Mouse (Mus musculus): ENCODE data around the gene Dab1. TPM values are rescaled to one million over a fixed set of nuclear protein-coding genes. Genes with fewer than 3 reads are reported as not detected.

Dab1 gene
- polyA plus RNA-seq, 1 experiment from 2014 or later: 20.6 TPM

GRCm38 (mm10) chr4:104384704-104385103 lies 765.5 kb downstream of the Dab1 start:
- ATAC-seq (ENCODE audit: low FRiP score, low TSS enrichment): no peak
- no peak overlapping the region for H3K4me3 ChIP-seq (ENCODE audit: low read length)

GRCm38 (mm10) chr4:104385272-104385671 lies 766.1 kb downstream of the Dab1 start:
- ATAC-seq (ENCODE audit: low FRiP score, low TSS enrichment): peak; percentile 54; the same call in 1 of the 2 replicates
- no peak overlapping the region for H3K27ac ChIP-seq (ENCODE audit: low read length)
- H3K27me3 ChIP-seq (ENCODE audit: insufficient read depth, low read length): no peaks in the 10 kb centered on the region
- no peaks in the 10 kb centered on the region for H3K9me3 ChIP-seq (ENCODE audit: low read length)
- H3K4me3 ChIP-seq (ENCODE audit: low read length): no peak overlapping the region
- no peak overlapping the region for H3K9ac ChIP-seq (replicated peaks; ENCODE audit: low read length)
- no peak overlapping the region for H3K4me2 ChIP-seq (replicated peaks; ENCODE audit: low read depth, low read length)
- H3K36me3 ChIP-seq (ENCODE audit: insufficient read depth, low read length): no peaks in the 10 kb centered on the region
- 38% methylated on average over 5 of the region's 5 CpGs for WGBS
- 0 out of 2 replicates have a peak, but pooled peaks cover 8% of the 10 kb centered on the region for H3K4me1 ChIP-seq (ENCODE audit: insufficient read depth, low read length)

More at GRCm38 (mm10) chr4:104384704-104385103, 765.5 kb downstream of the Dab1 start:
- WGBS: 36% methylated on average over 7 of the region's 7 CpGs
- Histone ChIP-seq H3K27ac (ENCODE audit: low read length) (peak overlapping the region; percentile 30; the same call in 1 of the 2 replicates), H3K4me2 (replicated peaks; ENCODE audit: low read depth, low read length) (no peak overlapping the region), H3K36me3 (ENCODE audit: insufficient read depth, low read length) (no peaks in the 10 kb centered on the region), H3K4me1 (ENCODE audit: insufficient read depth, low read length) (0 out of 2 replicates have a peak, but pooled peaks cover 8% of the 10 kb centered on the region), H3K9ac (replicated peaks; ENCODE audit: low read length) (no peak overlapping the region), H3K9me3 (ENCODE audit: low read length) (no peaks in the 10 kb centered on the region), H3K27me3 (ENCODE audit: insufficient read depth, low read length) (no peaks in the 10 kb centered on the region)

- H3K4me2 ChIP-seq (replicated peaks; ENCODE audit: low read depth, low read length): no peak overlapping the region
- no peaks in the 10 kb centered on the region for H3K4me1 ChIP-seq (ENCODE audit: insufficient read depth, low read length)
- no peak overlapping the region for H3K4me3 ChIP-seq (ENCODE audit: low read length)
- H3K27me3 ChIP-seq (ENCODE audit: insufficient read depth, low read length): no peaks in the 10 kb centered on the region
- 95% methylated on average over 3 of the region's 3 CpGs for WGBS
- no peak overlapping the region for H3K27ac ChIP-seq (ENCODE audit: low read length)
- H3K36me3 ChIP-seq (ENCODE audit: insufficient read depth, low read length): no peaks in the 10 kb centered on the region
- ATAC-seq (ENCODE audit: low FRiP score, low TSS enrichment): no peak
- H3K9ac ChIP-seq (replicated peaks; ENCODE audit: low read length): no peak overlapping the region
- no peaks in the 10 kb centered on the region for H3K9me3 ChIP-seq (ENCODE audit: low read length)
Measured at GRCm38 (mm10) chr4:104395515-104395914, 776.4 kb downstream of the Dab1 start.

- no peak overlapping the region for H3K4me2 ChIP-seq (replicated peaks; ENCODE audit: low read depth, low read length)
- no peak overlapping the region for H3K27ac ChIP-seq (ENCODE audit: low read length)
- ATAC-seq (ENCODE audit: low FRiP score, low TSS enrichment): no peak
- H3K9ac ChIP-seq (replicated peaks; ENCODE audit: low read length): no peak overlapping the region
- H3K36me3 ChIP-seq (ENCODE audit: insufficient read depth, low read length): no peaks in the 10 kb centered on the region
- no peaks in the 10 kb centered on the region for H3K27me3 ChIP-seq (ENCODE audit: insufficient read depth, low read length)
- H3K4me1 ChIP-seq (ENCODE audit: insufficient read depth, low read length): no peaks in the 10 kb centered on the region
- no peak overlapping the region for H3K4me3 ChIP-seq (ENCODE audit: low read length)
- 89% methylated on average over 5 of the region's 5 CpGs for WGBS
- no peaks in the 10 kb centered on the region for H3K9me3 ChIP-seq (ENCODE audit: low read length)
Measured at GRCm38 (mm10) chr4:104396095-104396494, 776.9 kb downstream of the Dab1 start.

- no peak for ATAC-seq (ENCODE audit: low FRiP score, low TSS enrichment)
- Histone ChIP-seq H3K36me3 (ENCODE audit: insufficient read depth, low read length) (no peaks in the 10 kb centered on the region), H3K9me3 (ENCODE audit: low read length) (no peaks in the 10 kb centered on the region), H3K27me3 (ENCODE audit: insufficient read depth, low read length) (no peaks in the 10 kb centered on the region), H3K27ac (ENCODE audit: low read length) (no peak overlapping the region), H3K4me3 (ENCODE audit: low read length) (no peak overlapping the region), H3K4me2 (replicated peaks; ENCODE audit: low read depth, low read length) (no peak overlapping the region), H3K4me1 (ENCODE audit: insufficient read depth, low read length) (no peaks in the 10 kb centered on the region), H3K9ac (replicated peaks; ENCODE audit: low read length) (no peak overlapping the region)
- WGBS: 59% methylated on average over 9 of the region's 9 CpGs
Measured at GRCm38 (mm10) chr4:104399106-104399730, 780.1 kb downstream of the Dab1 start.

GRCm38 (mm10) chr4:104404099-104404498 lies 784.9 kb downstream of the Dab1 start:
- H3K27me3 ChIP-seq (ENCODE audit: insufficient read depth, low read length): no peaks in the 10 kb centered on the region
- H3K4me2 ChIP-seq (replicated peaks; ENCODE audit: low read depth, low read length): no peak overlapping the region
- H3K9me3 ChIP-seq (ENCODE audit: low read length): no peaks in the 10 kb centered on the region
- ATAC-seq (ENCODE audit: low FRiP score, low TSS enrichment): no peak
- no peak overlapping the region for H3K9ac ChIP-seq (replicated peaks; ENCODE audit: low read length)
- H3K4me3 ChIP-seq (ENCODE audit: low read length): no peak overlapping the region
- H3K36me3 ChIP-seq (ENCODE audit: insufficient read depth, low read length): no peaks in the 10 kb centered on the region
- no peak overlapping the region for H3K27ac ChIP-seq (ENCODE audit: low read length)
- 89% methylated on average over 5 of the region's 5 CpGs for WGBS
- H3K4me1 ChIP-seq (ENCODE audit: insufficient read depth, low read length): no peaks in the 10 kb centered on the region

- Histone ChIP-seq H3K36me3 (ENCODE audit: insufficient read depth, low read length) (no peaks in the 10 kb centered on the region), H3K4me3 (ENCODE audit: low read length) (no peak overlapping the region), H3K9ac (replicated peaks; ENCODE audit: low read length) (no peak overlapping the region), H3K27me3 (ENCODE audit: insufficient read depth, low read length) (no peaks in the 10 kb centered on the region), H3K4me2 (replicated peaks; ENCODE audit: low read depth, low read length) (no peak overlapping the region), H3K9me3 (ENCODE audit: low read length) (no peaks in the 10 kb centered on the region), H3K27ac (ENCODE audit: low read length) (no peak overlapping the region), H3K4me1 (ENCODE audit: insufficient read depth, low read length) (no peaks in the 10 kb centered on the region)
- ATAC-seq (ENCODE audit: low FRiP score, low TSS enrichment): no peak
- WGBS: 86% methylated on average over 6 of the region's 6 CpGs
Measured at GRCm38 (mm10) chr4:104410922-104411321, 791.8 kb downstream of the Dab1 start.

- Histone ChIP-seq H3K9me3 (ENCODE audit: low read length) (no peaks in the 10 kb centered on the region), H3K27ac (ENCODE audit: low read length) (no peak overlapping the region), H3K4me1 (ENCODE audit: insufficient read depth, low read length) (no peaks in the 10 kb centered on the region), H3K27me3 (ENCODE audit: insufficient read depth, low read length) (no peaks in the 10 kb centered on the region), H3K36me3 (ENCODE audit: insufficient read depth, low read length) (no peaks in the 10 kb centered on the region), H3K4me2 (replicated peaks; ENCODE audit: low read depth, low read length) (no peak overlapping the region), H3K9ac (replicated peaks; ENCODE audit: low read length) (no peak overlapping the region), H3K4me3 (ENCODE audit: low read length) (no peak overlapping the region)
- WGBS: 35% methylated on average over 2 of the region's 2 CpGs
- no peak for ATAC-seq (ENCODE audit: low FRiP score, low TSS enrichment)
Measured at GRCm38 (mm10) chr4:104415482-104415881, 796.3 kb downstream of the Dab1 start.

GRCm38 (mm10) chr4:104418354-104418753 lies 799.2 kb downstream of the Dab1 start:
- Histone ChIP-seq H3K9me3 (ENCODE audit: low read length) (no peaks in the 10 kb centered on the region), H3K4me2 (replicated peaks; ENCODE audit: low read depth, low read length) (no peak overlapping the region), H3K27me3 (ENCODE audit: insufficient read depth, low read length) (no peaks in the 10 kb centered on the region), H3K36me3 (ENCODE audit: insufficient read depth, low read length) (no peaks in the 10 kb centered on the region), H3K9ac (replicated peaks; ENCODE audit: low read length) (no peak overlapping the region), H3K4me3 (ENCODE audit: low read length) (no peak overlapping the region), H3K4me1 (ENCODE audit: insufficient read depth, low read length) (no peaks in the 10 kb centered on the region), H3K27ac (ENCODE audit: low read length) (no peak overlapping the region)
- no peak for ATAC-seq (ENCODE audit: low FRiP score, low TSS enrichment)
- 96% methylated on average over 2 of the region's 2 CpGs for WGBS

- H3K27ac ChIP-seq (ENCODE audit: low read length): no peak overlapping the region
- no peak overlapping the region for H3K9ac ChIP-seq (replicated peaks; ENCODE audit: low read length)
- H3K27me3 ChIP-seq (ENCODE audit: insufficient read depth, low read length): no peaks in the 10 kb centered on the region
- H3K4me2 ChIP-seq (replicated peaks; ENCODE audit: low read depth, low read length): no peak overlapping the region
- WGBS: 96% methylated on average over 12 of the region's 12 CpGs
- no peaks in the 10 kb centered on the region for H3K9me3 ChIP-seq (ENCODE audit: low read length)
- H3K4me3 ChIP-seq (ENCODE audit: low read length): no peak overlapping the region
- no peaks in the 10 kb centered on the region for H3K4me1 ChIP-seq (ENCODE audit: insufficient read depth, low read length)
- ATAC-seq (ENCODE audit: low FRiP score, low TSS enrichment): no peak
- H3K36me3 ChIP-seq (ENCODE audit: insufficient read depth, low read length): no peaks in the 10 kb centered on the region
Measured at GRCm38 (mm10) chr4:104420983-104421680, 802.0 kb downstream of the Dab1 start.

Data from kidney, embryonic 16.5 days (tissue).